Mouse (Mus musculus) forebrain, embryonic 14.5 days (tissue): ENCODE measurements around the gene Ctsf. TPM values are rescaled to one million over a fixed set of nuclear protein-coding genes. Genes with fewer than 3 reads are reported as not detected.

Experiments
- ATAC-seq: fragments of 200-750 bp; cut with Nextera tagmentation; 2 replicates; pipeline ENCODE4 v1.8.0; 2017; ENCODE audit warnings: mild to moderate bottlenecking, moderate library complexity
- DNase-seq: peaks from one replicate; pipeline ENCODE4 v3.0.0-alpha.2; 2015; ENCODE audit warnings: low spot score
- H3K27ac ChIP-seq: fragments of 300-500 bp; sonication (generic); 2 replicates; pipeline ENCODE4 v1.5.1; 2014; ENCODE audit warnings: low read depth, mild to moderate bottlenecking, control low read depth, low read length, moderate library complexity
- H3K27me3 ChIP-seq: fragments of 300-500 bp; sonication (generic); replicated peaks from 2 replicates; pipeline ENCODE4 v1.6.1; 2014; ENCODE audit warnings: low read length, control low read depth, mixed read lengths; ENCODE audit not compliant: control insufficient read depth, insufficient read depth
- H3K36me3 ChIP-seq: fragments of 300-500 bp; sonication (generic); 2 replicates; pipeline ENCODE4 v1.6.1; 2014; ENCODE audit warnings: low read length, control low read depth; ENCODE audit not compliant: control insufficient read depth, insufficient read depth
- H3K4me1 ChIP-seq: fragments of 300-500 bp; sonication (generic); 2 replicates; pipeline ENCODE4 v1.6.1; 2014; ENCODE audit warnings: antibody characterized with exemption, low read length, control low read depth; ENCODE audit not compliant: control insufficient read depth, insufficient read depth
- H3K4me2 ChIP-seq: fragments of 300-500 bp; sonication (generic); 2 replicates; pipeline ENCODE4 v1.6.1; 2014; ENCODE audit warnings: mild to moderate bottlenecking, control low read depth, low read length
- H3K4me3 ChIP-seq: fragments of 300-500 bp; sonication (generic); 2 replicates; pipeline ENCODE4 v1.5.1; 2014; ENCODE audit warnings: low read depth, low read length, control low read depth
- H3K9ac ChIP-seq: fragments of 300-500 bp; sonication (generic); 2 replicates; pipeline ENCODE4 v1.6.1; 2014; ENCODE audit warnings: mild to moderate bottlenecking, low read length, control low read depth, moderate library complexity
- H3K9me3 ChIP-seq: fragments of 300-500 bp; sonication (generic); replicated peaks from 2 replicates; pipeline ENCODE4 v1.6.1; 2016; ENCODE audit warnings: low read length, control low read depth, mixed read lengths; ENCODE audit not compliant: control insufficient read depth
- WGBS: fragments of 180-500 bp; shearing (Covaris S2); extraction: QIAGEN DNeasy Blood & Tissue Kit; methylation state at CpG from one replicate; pipeline ENCODE4 v1.1.7; 2014; 5-methylcytosine and 5-hydroxymethylcytosine counted together
- polyA plus RNA-seq: library from polyadenylated mRNA; unstranded; fragments of >200 nt; fragmentation: Nextera tagmentation; extraction: Ambion mirVana; gene quantifications from 2 replicates; pipeline ENCODE4 v1.2.1, GENCODE M21; 2014

Ctsf gene
- polyA plus RNA-seq, 1 experiment from 2014 or later, result 43.9 TPM

DNA sequence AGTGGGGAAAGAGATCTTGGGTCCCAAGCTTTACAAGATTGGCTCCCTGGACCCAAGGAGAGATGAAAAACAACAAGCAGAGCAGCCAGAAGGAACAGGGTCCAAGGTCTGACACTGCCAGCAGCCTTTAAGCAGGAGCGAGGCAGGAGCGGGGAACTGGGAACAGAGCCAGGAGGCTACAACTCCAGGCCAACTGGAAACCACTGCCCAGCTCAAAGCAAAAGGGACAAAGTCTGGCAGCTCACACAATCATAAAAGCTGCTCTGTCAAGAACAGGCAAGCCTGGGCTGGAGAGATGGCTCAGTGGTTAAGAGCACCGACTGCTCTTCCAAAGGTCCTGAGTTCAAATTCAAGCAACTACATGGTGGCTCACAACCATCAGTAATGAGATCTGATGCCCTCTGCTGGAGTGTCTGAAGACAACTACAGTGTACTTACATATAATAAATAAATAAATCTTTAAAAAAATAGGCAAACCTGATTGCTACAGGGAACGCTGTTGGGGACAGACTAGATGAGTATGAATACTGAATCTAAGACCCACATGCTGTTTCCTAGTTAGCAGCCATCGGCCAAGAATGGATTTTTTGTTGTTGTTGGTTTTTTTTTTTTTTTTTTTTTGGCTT is 34.1 kb upstream of the Ctsf start:
- H3K4me2 ChIP-seq, result no peak overlapping the region
- H3K4me3 ChIP-seq, result no peak overlapping the region
- peaks cover 6% of the 10 kb centered on the region; the same call in 1 of the 2 replicates for H3K36me3 ChIP-seq
- H3K9ac ChIP-seq, result no peak overlapping the region
- ATAC-seq (0 out of 2 replicates have a peak, but pooled peaks have one; percentile 54), DNase-seq (peak; percentile 74)
- H3K27ac ChIP-seq, result no peak overlapping the region
- H3K9me3 ChIP-seq, result no peaks in the 10 kb centered on the region
- H3K4me1 ChIP-seq, result no peaks in the 10 kb centered on the region
- WGBS, result 62% methylated on average over 5 of the region's 5 CpGs
- no peaks in the 10 kb centered on the region for H3K27me3 ChIP-seq

DNA sequence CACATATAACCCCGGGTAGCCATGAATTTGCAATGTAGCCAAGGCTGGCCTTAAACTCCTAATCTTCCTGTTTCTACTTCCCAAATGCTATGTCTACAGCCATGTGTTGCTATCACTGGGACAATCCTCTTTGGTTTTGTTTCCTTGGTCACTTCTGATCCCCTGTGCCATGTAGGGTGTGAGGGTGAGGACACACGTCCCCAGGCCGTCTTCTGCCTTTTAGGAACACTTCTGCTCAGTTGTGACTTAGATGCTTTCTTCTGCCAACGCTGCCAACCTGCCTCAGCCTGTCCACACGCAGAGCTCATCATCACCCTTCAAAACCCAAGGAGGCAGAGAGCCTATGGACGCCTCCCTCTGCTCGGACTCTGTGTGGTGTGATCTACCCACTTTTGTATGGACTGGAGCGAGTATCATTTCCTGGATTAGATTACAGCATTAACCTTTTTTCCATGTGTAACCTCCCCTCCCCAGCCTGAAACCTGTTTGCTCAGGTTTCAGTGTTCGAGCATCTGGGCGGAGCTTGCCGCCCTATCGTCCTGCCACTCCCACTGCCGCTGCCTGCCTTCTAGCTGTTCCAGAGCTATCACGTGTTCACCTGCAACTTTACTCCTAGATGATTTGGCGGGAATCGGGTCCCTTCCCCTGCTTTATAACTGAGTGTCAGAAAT is 26.4 kb upstream of the Ctsf start:
- Histone ChIP-seq H3K27me3 (no peaks in the 10 kb centered on the region), H3K9ac (no peak overlapping the region), H3K4me1 (no peaks in the 10 kb centered on the region), H3K4me3 (no peak overlapping the region), H3K36me3 (peaks cover 9% of the 10 kb centered on the region; the same call in 1 of the 2 replicates), H3K4me2 (no peak overlapping the region), H3K27ac (no peak overlapping the region), H3K9me3 (no peaks in the 10 kb centered on the region)
- no peak for ATAC-seq
- DNase-seq, result no peak
- 64% methylated on average over 16 of the region's 16 CpGs for WGBS

DNA sequence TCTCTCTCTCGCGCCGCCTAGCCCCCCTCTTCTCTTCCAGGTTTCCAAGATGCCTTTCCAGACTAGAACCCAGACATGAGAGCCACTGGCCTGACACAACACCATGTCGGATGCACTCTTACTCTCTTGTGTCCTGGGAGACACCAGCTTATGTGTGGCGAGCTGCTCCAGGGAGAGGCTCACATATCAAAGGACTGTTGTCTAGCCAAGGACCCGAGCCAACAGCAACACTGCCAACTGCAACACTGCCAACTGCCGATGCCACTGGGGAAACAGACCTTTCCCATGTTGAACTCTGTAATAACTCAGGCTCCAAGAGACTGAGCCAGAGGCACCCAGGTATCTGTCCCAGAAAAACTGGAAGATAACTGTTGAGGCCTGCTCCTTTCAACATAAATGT is 25.8 kb upstream of the Ctsf start:
- Histone ChIP-seq H3K4me3 (no peak overlapping the region), H3K36me3 (peaks cover 9% of the 10 kb centered on the region; the same call in 1 of the 2 replicates), H3K9ac (no peak overlapping the region), H3K4me1 (no peaks in the 10 kb centered on the region), H3K9me3 (no peaks in the 10 kb centered on the region), H3K27ac (no peak overlapping the region), H3K27me3 (no peaks in the 10 kb centered on the region), H3K4me2 (no peak overlapping the region)
- DNase-seq (peak; percentile 38), ATAC-seq (no peak)
- WGBS, result 50% methylated on average over 7 of the region's 7 CpGs

DNA sequence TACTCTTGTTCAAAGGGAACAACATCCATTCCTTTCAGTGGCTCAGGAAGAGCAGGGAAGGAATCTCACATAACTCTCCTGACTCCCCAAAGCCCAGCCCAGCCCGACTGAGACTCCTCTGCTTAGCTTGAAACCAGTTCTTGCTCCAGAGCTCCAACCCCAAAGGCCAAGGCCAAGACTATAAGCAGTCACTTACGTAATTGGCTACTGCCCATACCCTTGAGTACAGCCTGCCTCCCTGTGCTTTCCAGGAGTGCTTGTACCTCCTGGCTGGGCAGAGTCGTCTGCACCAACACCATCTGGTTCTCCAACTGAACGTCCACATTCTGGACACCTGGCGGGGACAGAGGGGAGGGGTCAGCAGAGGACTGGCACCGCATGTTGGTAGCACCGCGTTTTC is 21.0 kb upstream of the Ctsf start:
- 87% methylated on average over 8 of the region's 8 CpGs for WGBS

DNA sequence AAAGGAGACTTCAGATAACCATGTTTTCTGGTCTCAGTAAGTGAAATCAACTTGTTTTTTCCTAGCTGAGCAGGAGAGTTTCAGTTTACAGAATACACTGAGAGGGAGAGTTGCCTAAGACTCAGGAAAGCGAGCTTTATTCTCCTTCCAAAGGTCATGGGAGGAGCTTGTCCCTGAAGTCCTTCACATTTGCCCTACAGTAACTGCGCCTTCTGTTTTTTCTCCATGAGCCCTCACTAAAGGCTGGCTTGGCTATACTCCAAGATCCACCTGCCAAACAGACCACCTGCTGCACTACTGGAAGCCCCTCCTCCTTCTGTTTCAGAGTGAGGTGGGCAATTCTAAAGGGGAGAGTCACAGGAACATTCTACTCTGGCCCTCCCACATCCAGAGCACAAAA is 18.8 kb upstream of the Ctsf start:
- H3K4me1 ChIP-seq, result peaks cover 9% of the 10 kb centered on the region

More for the DNA sequence above, 21.0 kb upstream of the Ctsf start:
- H3K9me3 ChIP-seq, result no peaks in the 10 kb centered on the region
- H3K27ac ChIP-seq, result no peak overlapping the region
- no peak overlapping the region for H3K9ac ChIP-seq
- no peak for ATAC-seq
- no peak for DNase-seq
- H3K4me3 ChIP-seq, result no peak overlapping the region
- H3K36me3 ChIP-seq, result peaks cover 4% of the 10 kb centered on the region; the same call in 1 of the 2 replicates
- no peak overlapping the region for H3K4me2 ChIP-seq
- no peaks in the 10 kb centered on the region for H3K27me3 ChIP-seq
- H3K4me1 ChIP-seq, result peaks cover 9% of the 10 kb centered on the region

DNA sequence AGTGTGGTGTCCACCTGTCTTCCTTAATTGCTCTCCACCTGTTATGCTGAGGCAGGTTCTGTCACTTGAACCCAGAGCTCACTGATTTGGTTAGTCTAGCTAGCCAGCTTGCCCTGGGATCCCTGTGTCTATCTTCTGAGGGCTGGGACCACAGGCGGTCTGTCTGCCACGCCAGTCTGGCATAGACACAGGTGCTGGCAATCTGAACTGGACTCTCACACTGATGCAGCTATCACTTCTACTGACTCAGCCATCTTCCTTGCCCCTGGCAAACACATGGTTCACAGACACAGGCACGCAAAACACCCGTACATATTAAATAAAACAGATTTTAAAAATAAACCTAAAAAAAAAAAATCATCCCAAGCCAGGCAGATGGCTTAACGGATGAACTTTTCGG is 17.9 kb upstream of the Ctsf start:
- no peak for DNase-seq
- Histone ChIP-seq H3K4me3 (no peak overlapping the region), H3K4me1 (peaks cover 9% of the 10 kb centered on the region), H3K27ac (no peak overlapping the region), H3K36me3 (peaks cover 4% of the 10 kb centered on the region; the same call in 1 of the 2 replicates), H3K9ac (no peak overlapping the region), H3K9me3 (no peaks in the 10 kb centered on the region), H3K4me2 (no peak overlapping the region), H3K27me3 (peaks cover 10% of the 10 kb centered on the region; the same call in 1 of the 2 replicates)
- ATAC-seq, result no peak
- WGBS, result 91% methylated on average over 6 of the region's 6 CpGs

More for the DNA sequence above, 18.8 kb upstream of the Ctsf start:
- peaks cover 4% of the 10 kb centered on the region; the same call in 1 of the 2 replicates for H3K36me3 ChIP-seq
- ATAC-seq (no peak), DNase-seq (no peak)
- 79% methylated on average over 2 of the region's 2 CpGs for WGBS
- no peak overlapping the region for H3K4me3 ChIP-seq
- no peak overlapping the region for H3K9ac ChIP-seq
- H3K9me3 ChIP-seq, result no peaks in the 10 kb centered on the region
- H3K27ac ChIP-seq, result no peak overlapping the region
- H3K27me3 ChIP-seq, result peaks cover 5% of the 10 kb centered on the region; the same call in 1 of the 2 replicates
- no peak overlapping the region for H3K4me2 ChIP-seq

DNA sequence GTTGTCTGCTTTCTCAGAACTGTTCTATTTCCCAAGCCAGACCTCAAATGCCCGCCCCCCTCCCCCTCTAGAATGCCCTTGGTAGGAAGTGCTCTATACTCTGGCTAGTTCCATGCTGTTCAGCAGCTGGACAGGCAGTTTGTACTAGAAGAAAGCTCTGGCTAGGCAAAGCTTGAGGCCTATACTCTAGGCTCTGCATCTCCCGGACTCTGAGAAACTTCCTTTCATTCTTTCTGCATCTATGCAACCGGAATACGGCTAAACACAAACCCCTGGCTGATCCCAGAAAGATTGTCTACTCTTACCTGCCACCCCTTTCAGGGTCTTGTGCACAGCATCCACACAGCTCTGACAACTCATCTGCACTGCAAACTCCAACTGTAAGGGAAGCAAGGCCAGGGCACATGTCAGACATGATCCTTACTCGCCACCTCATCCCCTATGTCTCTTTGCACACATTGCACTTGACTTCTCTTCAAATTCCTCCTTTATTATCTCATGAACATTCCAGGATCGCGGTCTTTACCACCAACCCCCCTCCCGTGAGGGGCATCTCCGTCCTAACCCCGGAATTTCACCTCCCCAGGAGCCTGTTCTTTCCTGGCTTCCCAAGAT is 16.3 kb upstream of the Ctsf start:
- Histone ChIP-seq H3K27ac (no peak overlapping the region), H3K9ac (peak overlapping the region; percentile 72), H3K27me3 (peaks cover 14% of the 10 kb centered on the region; the same call in 1 of the 2 replicates), H3K4me2 (peak overlapping the region; percentile 96), H3K4me3 (peak overlapping the region; percentile 53), H3K4me1 (peaks cover 9% of the 10 kb centered on the region), H3K36me3 (no peaks in the 10 kb centered on the region), H3K9me3 (no peaks in the 10 kb centered on the region)
- 30% methylated on average over 10 of the region's 10 CpGs for WGBS
- no peak; the same call in 1 of the 2 replicates for ATAC-seq
- DNase-seq, result no peak

DNA sequence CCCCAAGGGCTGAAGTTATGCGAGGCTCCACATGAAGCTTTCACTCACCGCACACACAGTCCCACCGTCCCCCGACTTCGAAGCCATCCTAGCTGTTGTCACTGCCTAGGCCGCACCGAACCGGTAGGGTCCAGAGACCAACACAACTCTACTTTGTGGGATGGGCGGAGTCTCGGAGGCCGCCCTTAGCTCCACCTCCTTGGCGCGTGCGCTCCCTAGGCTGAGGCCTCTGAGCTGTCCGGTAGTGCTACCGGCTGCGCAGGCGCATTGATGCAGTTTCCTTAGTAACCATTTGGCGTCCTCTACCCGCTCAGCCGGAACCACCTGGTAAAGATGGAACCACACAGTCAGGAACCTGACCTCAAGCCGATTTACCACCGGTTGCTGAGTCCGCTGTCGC is 15.8 kb upstream of the Ctsf start, which contains the start of the genes Ccs and Ccdc87:
Gene Ccs, minus strand, starts transcription at position 184 of the 400 bp plus-strand sequence.
Gene Ccdc87, plus strand, starts transcription at position 218 of the 400 bp plus-strand sequence.
- no peak within 1 kb of the TSS for H3K27ac ChIP-seq
- peak; percentile 97 for DNase-seq
- under 1% methylated on average over 25 of the region's 25 CpGs for WGBS
- H3K4me3 ChIP-seq, result peak within 1 kb of the TSS; percentile 53
- ATAC-seq, result peak; percentile 99
- H3K36me3 ChIP-seq, result no peaks in the 10 kb centered on the region
- no peaks in the 10 kb centered on the region for H3K9me3 ChIP-seq
- H3K4me2 ChIP-seq, result peak within 1 kb of the TSS; percentile 96
- peaks cover 14% of the 10 kb centered on the region; the same call in 1 of the 2 replicates for H3K27me3 ChIP-seq
- peak within 1 kb of the TSS; percentile 72 for H3K9ac ChIP-seq
- peaks cover 9% of the 10 kb centered on the region for H3K4me1 ChIP-seq
